9 mouse cellular contexts compared by ENCODE assay signal in the genomic region with DNA sequence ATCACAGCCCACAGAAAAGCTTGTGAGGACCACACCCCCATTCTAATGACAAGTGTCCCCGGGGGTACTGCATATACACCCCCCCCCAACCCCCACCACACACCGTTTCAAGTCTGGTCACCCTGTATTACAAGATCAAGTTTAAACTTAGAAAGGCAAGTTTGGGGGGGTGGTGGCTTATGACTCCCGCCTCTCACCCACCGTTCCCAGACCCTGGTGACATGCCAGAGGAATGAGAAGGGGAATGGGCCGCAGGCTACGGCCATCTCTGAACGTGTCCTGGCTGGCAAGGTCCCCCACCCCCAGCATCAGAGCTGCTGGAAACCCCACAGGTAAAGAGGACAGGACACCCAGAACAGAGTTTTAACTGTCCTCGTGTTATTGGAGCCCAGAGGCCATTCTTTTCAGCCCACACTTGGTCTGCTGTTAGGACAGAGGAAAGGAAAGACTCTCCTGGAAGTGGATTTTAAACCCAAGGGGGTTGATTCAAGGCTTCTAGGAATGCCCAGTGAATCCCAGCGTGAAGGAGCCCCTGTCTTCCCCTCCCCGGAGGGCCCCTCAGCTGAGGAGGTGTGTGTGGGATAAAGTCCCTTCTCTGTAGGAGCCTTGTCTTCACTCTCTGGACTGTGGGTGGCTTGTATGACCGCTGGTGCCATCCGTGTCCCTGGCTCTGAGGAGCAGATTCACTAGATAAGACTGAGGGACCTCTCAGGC. TPM values are rescaled to one million over a fixed set of nuclear protein-coding genes. Genes with fewer than 3 reads are reported as not detected.
DNase-seq lines count a peak whose midpoint lies in the region; ATAC-seq lines count a peak whose summit lies in the region.
"Had no signal": no experiment of that assay in that cellular context is flagged by ENCODE, and none has a peak within 500 bp of the region (broad histone marks: within the 10 kb centered on the region; RNA-seq: fewer than 3 reads in every experiment).

No protein-coding gene starts in this region.

- H3K36me3 ChIP-seq in kidney, embryonic 14.5 days (ENCODE audit: control insufficient read depth, insufficient read depth, low read length): no peaks in the 10 kb centered on the region
- no peaks in the 10 kb centered on the region for H3K36me3 ChIP-seq in hindbrain, embryonic 12.5 days
- H3K36me3 ChIP-seq in midbrain, embryonic 12.5 days: no peaks in the 10 kb centered on the region

- WGBS in kidney, embryonic 14.5 days: 18% methylated on average over 12 of the region's 12 CpGs
- WGBS in hindbrain, embryonic 12.5 days: 32% methylated on average over 12 of the region's 12 CpGs
- WGBS in midbrain, embryonic 12.5 days: 31% methylated on average over 12 of the region's 12 CpGs

- peak overlapping the region; percentile 95 for H3K4me3 ChIP-seq in kidney, embryonic 14.5 days (ENCODE audit: low read length)
- peak overlapping the region; percentile 79 for H3K4me3 ChIP-seq in brown adipose tissue, adult 24 weeks (ENCODE audit: insufficient read depth, low read depth, low read length)
- peak overlapping the region; percentile 84 for H3K4me3 ChIP-seq in hindbrain, embryonic 12.5 days
- H3K4me3 ChIP-seq in midbrain, embryonic 12.5 days: peak overlapping the region; percentile 87

- H3K27me3 ChIP-seq in kidney, embryonic 14.5 days (ENCODE audit: control insufficient read depth, insufficient read depth, low read length): no peaks in the 10 kb centered on the region
- H3K27me3 ChIP-seq in hindbrain, embryonic 12.5 days: no peaks in the 10 kb centered on the region
- peaks cover 16% of the 10 kb centered on the region; the same call in 1 of the 2 replicates for H3K27me3 ChIP-seq in midbrain, embryonic 12.5 days

- H3K9me3 ChIP-seq in kidney, embryonic 14.5 days (ENCODE audit: control insufficient read depth, low read length): no peaks in the 10 kb centered on the region
- no peaks in the 10 kb centered on the region for H3K9me3 ChIP-seq in hindbrain, embryonic 12.5 days (replicated peaks)
- H3K9me3 ChIP-seq in midbrain, embryonic 12.5 days: no peaks in the 10 kb centered on the region

- no peak for ATAC-seq in kidney, embryonic 14.5 days (ENCODE audit: low FRiP score, low TSS enrichment)
- peak; percentile 4; the same call in 1 of the 2 replicates for ATAC-seq in hindbrain, embryonic 12.5 days (ENCODE audit: low FRiP score)
- ATAC-seq in midbrain, embryonic 12.5 days (ENCODE audit: low FRiP score, low read depth): no peak; the same call in 1 of the 2 replicates

- peak overlapping the region; percentile 80; the same call in 1 of the 2 replicates for H3K27ac ChIP-seq in kidney, embryonic 14.5 days (ENCODE audit: low read depth, low read length)
- H3K27ac ChIP-seq in brown adipose tissue, adult 24 weeks (replicated peaks; ENCODE audit: low read depth, low read length): peak overlapping the region; percentile 78
- H3K27ac ChIP-seq in hindbrain, embryonic 12.5 days: peak overlapping the region; percentile 26
- H3K27ac ChIP-seq in midbrain, embryonic 12.5 days (replicated peaks): no peak overlapping the region

- peaks cover 34% of the 10 kb centered on the region for H3K4me1 ChIP-seq in kidney, embryonic 14.5 days (ENCODE audit: control insufficient read depth, insufficient read depth, low read length)
- peaks cover 19% of the 10 kb centered on the region for H3K4me1 ChIP-seq in brown adipose tissue, adult 24 weeks (ENCODE audit: control insufficient read depth, insufficient read depth, insufficient read length, low read length)
- H3K4me1 ChIP-seq in hindbrain, embryonic 12.5 days: peaks cover 41% of the 10 kb centered on the region
- peaks cover 36% of the 10 kb centered on the region for H3K4me1 ChIP-seq in midbrain, embryonic 12.5 days

- no peak for DNase-seq in kidney, postnatal 4 days
- no peak for DNase-seq in frontal cortex, adult 2 months (ENCODE audit: extremely low spot score in 1 of 2, low spot score in 1 of 2)
- DNase-seq in c-Kit-positive CD71-positive TER-119-positive erythroid progenitor cells, embryonic 14.5 days (ENCODE audit: low spot score): no peak
- no peak for DNase-seq in yolk sac, embryonic 10.5 days (ENCODE audit: low spot score)

- peak overlapping the region; percentile 61 for H3K4me2 ChIP-seq in kidney, embryonic 14.5 days (replicated peaks; ENCODE audit: low read depth, low read length)
- peak overlapping the region; percentile 87 for H3K4me2 ChIP-seq in hindbrain, embryonic 12.5 days (replicated peaks)
- peak overlapping the region; percentile 90 for H3K4me2 ChIP-seq in midbrain, embryonic 12.5 days (replicated peaks)

- H3K9ac ChIP-seq in kidney, embryonic 14.5 days (ENCODE audit: low read depth, low read length): peak overlapping the region; percentile 95
- peak overlapping the region; percentile 91 for H3K9ac ChIP-seq in hindbrain, embryonic 12.5 days
- peak overlapping the region; percentile 83 for H3K9ac ChIP-seq in midbrain, embryonic 12.5 days (replicated peaks)

RNA-seq across cellular contexts. Expression of gene Pxn, which starts 0.9 kb away (rescaled TPM):
- 21.9 and 22.4 TPM in 2 replicates for polyA plus RNA-seq in kidney, embryonic 14.5 days (2014; fragmentation: Nextera tagmentation; extraction: Ambion mirVana)
- polyA plus RNA-seq in brown adipose tissue, adult 24 weeks (2012; ENCODE audit: insufficient read depth, insufficient read length, missing spikeins): 10.6 and 12.2 TPM in 2 replicates
- 34.0 and 39.2 TPM in 2 replicates for polyA plus RNA-seq in hindbrain, embryonic 12.5 days (2016; fragmentation: Nextera tagmentation; extraction: Ambion mirVana)
- 24.0 and 27.2 TPM in 2 replicates for polyA plus RNA-seq in midbrain, embryonic 12.5 days (2016; fragmentation: Nextera tagmentation; extraction: Ambion mirVana)
- 35.3 and 36.9 TPM in 2 replicates for polyA plus RNA-seq in frontal cortex, adult 2 months (2012; rRNA removed)

RNA-seq across cellular contexts. Expression of gene Sirt4, which starts 22.9 kb away (rescaled TPM):
- polyA plus RNA-seq in kidney, embryonic 14.5 days (2014; fragmentation: Nextera tagmentation; extraction: Ambion mirVana): 16.4 and 20.9 TPM in 2 replicates
- 11.4 and 18.4 TPM in 2 replicates for polyA plus RNA-seq in brown adipose tissue, adult 24 weeks (2012; ENCODE audit: insufficient read depth, insufficient read length, missing spikeins)
- polyA plus RNA-seq in hindbrain, embryonic 12.5 days (2016; fragmentation: Nextera tagmentation; extraction: Ambion mirVana): 23.1 and 24.7 TPM in 2 replicates
- 24.2 and 26.2 TPM in 2 replicates for polyA plus RNA-seq in midbrain, embryonic 12.5 days (2016; fragmentation: Nextera tagmentation; extraction: Ambion mirVana)
- 86.3 and 86.5 TPM in 2 replicates for polyA plus RNA-seq in frontal cortex, adult 2 months (2012; rRNA removed)

RNA-seq across cellular contexts. Expression of gene Pla2g1b, which starts 41.4 kb away (rescaled TPM):
- polyA plus RNA-seq in kidney, embryonic 14.5 days (2014; fragmentation: Nextera tagmentation; extraction: Ambion mirVana): 0.46 and 0.57 TPM in 2 replicates
- polyA plus RNA-seq in brown adipose tissue, adult 24 weeks (2012; ENCODE audit: insufficient read depth, insufficient read length, missing spikeins): not detected in 2 replicates
- not detected in 2 replicates for polyA plus RNA-seq in hindbrain, embryonic 12.5 days (2016; fragmentation: Nextera tagmentation; extraction: Ambion mirVana)
- not detected in 2 replicates for polyA plus RNA-seq in midbrain, embryonic 12.5 days (2016; fragmentation: Nextera tagmentation; extraction: Ambion mirVana)
- polyA plus RNA-seq in frontal cortex, adult 2 months (2012; rRNA removed): not detected in 2 replicates
- polyA plus RNA-seq: brain, embryonic 14.5 days had no signal

RNA-seq across cellular contexts. Expression of gene Rplp0, which starts 51.8 kb away (rescaled TPM):
- 1,879 and 2,111 TPM in 2 replicates for polyA plus RNA-seq in kidney, embryonic 14.5 days (2014; fragmentation: Nextera tagmentation; extraction: Ambion mirVana)
- 575 and 685 TPM in 2 replicates for polyA plus RNA-seq in brown adipose tissue, adult 24 weeks (2012; ENCODE audit: insufficient read depth, insufficient read length, missing spikeins)
- polyA plus RNA-seq in hindbrain, embryonic 12.5 days (2016; fragmentation: Nextera tagmentation; extraction: Ambion mirVana): 819 and 900 TPM in 2 replicates
- 863 and 871 TPM in 2 replicates for polyA plus RNA-seq in midbrain, embryonic 12.5 days (2016; fragmentation: Nextera tagmentation; extraction: Ambion mirVana)
- 543 and 568 TPM in 2 replicates for polyA plus RNA-seq in frontal cortex, adult 2 months (2012; rRNA removed)

RNA-seq across cellular contexts. Expression of gene Gcn1l1, which starts 57.6 kb away (rescaled TPM):
- polyA plus RNA-seq in kidney, embryonic 14.5 days (2014; fragmentation: Nextera tagmentation; extraction: Ambion mirVana): 44.3 and 56.0 TPM in 2 replicates
- polyA plus RNA-seq in brown adipose tissue, adult 24 weeks (2012; ENCODE audit: insufficient read depth, insufficient read length, missing spikeins): 9.9 and 15.0 TPM in 2 replicates
- polyA plus RNA-seq in hindbrain, embryonic 12.5 days (2016; fragmentation: Nextera tagmentation; extraction: Ambion mirVana): 57.6 and 62.5 TPM in 2 replicates
- polyA plus RNA-seq in midbrain, embryonic 12.5 days (2016; fragmentation: Nextera tagmentation; extraction: Ambion mirVana): 63.1 and 65.3 TPM in 2 replicates
- polyA plus RNA-seq in frontal cortex, adult 2 months (2012; rRNA removed): 37.6 and 38.2 TPM in 2 replicates
